Mouse (Mus musculus): ENCODE measurements around the gene Gal3st2b. TPM values are rescaled to one million over a fixed set of nuclear protein-coding genes. Genes with fewer than 3 reads are reported as not detected.
"Not testable (repeated sequence)": the region's sequence is repeated elsewhere in the genome, so short reads cannot be mapped to it uniquely, and the experiment has no call there.

Gene Gal3st2b
- polyA plus RNA-seq (2015; fragmentation: Nextera tagmentation; extraction: Ambion mirVana), result 0.17 and 0.21 TPM in 2 replicates

GRCm38 (mm10) chr1:93918011-93918410, at the start of gene Gal3st2b:
Gene Gal3st2b, plus strand, starts transcription at chr1:93918311.
- not testable (repeated sequence) for H3K27me3 ChIP-seq (replicated peaks; ENCODE audit: control insufficient read depth, insufficient read depth, low read length); H3K9ac ChIP-seq (ENCODE audit: low read depth, low read length); H3K4me3 ChIP-seq (ENCODE audit: low read depth, low read length); H3K4me1 ChIP-seq (replicated peaks; ENCODE audit: control insufficient read depth, insufficient read depth, low read length); H3K4me2 ChIP-seq (replicated peaks; ENCODE audit: low read depth); H3K36me3 ChIP-seq (ENCODE audit: control insufficient read depth, insufficient read depth); H3K27ac ChIP-seq (ENCODE audit: low read depth, low read length); H3K9me3 ChIP-seq (ENCODE audit: control insufficient read depth); ATAC-seq
- 60% methylated on average over 2 of the region's 2 CpGs for WGBS

GRCm38 (mm10) chr1:93871594-93872105, 46.5 kb upstream of the Gal3st2b start:
- H3K27ac ChIP-seq (ENCODE audit: low read depth, low read length), result not testable (repeated sequence)

GRCm38 (mm10) chr1:93874405-93874804, 43.7 kb upstream of the Gal3st2b start:
- not testable (repeated sequence) for H3K9ac ChIP-seq (ENCODE audit: low read depth, low read length); ATAC-seq; H3K9me3 ChIP-seq (ENCODE audit: control insufficient read depth); H3K4me3 ChIP-seq (ENCODE audit: low read depth, low read length); H3K4me2 ChIP-seq (replicated peaks; ENCODE audit: low read depth); H3K36me3 ChIP-seq (ENCODE audit: control insufficient read depth, insufficient read depth); H3K27me3 ChIP-seq (replicated peaks; ENCODE audit: control insufficient read depth, insufficient read depth, low read length); H3K27ac ChIP-seq (ENCODE audit: low read depth, low read length); H3K4me1 ChIP-seq (replicated peaks; ENCODE audit: control insufficient read depth, insufficient read depth, low read length)
- 92% methylated on average over 11 of the region's 22 CpGs for WGBS

More at GRCm38 (mm10) chr1:93871594-93872105, 46.5 kb upstream of the Gal3st2b start:
- 0 out of 2 replicates have a peak, but pooled peaks have one; percentile 19 for ATAC-seq
- not testable (repeated sequence) for H3K4me2 ChIP-seq (replicated peaks; ENCODE audit: low read depth); H3K9me3 ChIP-seq (ENCODE audit: control insufficient read depth); H3K27me3 ChIP-seq (replicated peaks; ENCODE audit: control insufficient read depth, insufficient read depth, low read length); H3K4me3 ChIP-seq (ENCODE audit: low read depth, low read length); H3K9ac ChIP-seq (ENCODE audit: low read depth, low read length); H3K36me3 ChIP-seq (ENCODE audit: control insufficient read depth, insufficient read depth); H3K4me1 ChIP-seq (replicated peaks; ENCODE audit: control insufficient read depth, insufficient read depth, low read length)
- 56% methylated on average over 1 of the region's 1 CpGs for WGBS

- H3K4me1 ChIP-seq (replicated peaks; ENCODE audit: control insufficient read depth, insufficient read depth, low read length); H3K4me3 ChIP-seq (ENCODE audit: low read depth, low read length); H3K27ac ChIP-seq (ENCODE audit: low read depth, low read length); H3K9ac ChIP-seq (ENCODE audit: low read depth, low read length); H3K27me3 ChIP-seq (replicated peaks; ENCODE audit: control insufficient read depth, insufficient read depth, low read length); H3K9me3 ChIP-seq (ENCODE audit: control insufficient read depth); H3K4me2 ChIP-seq (replicated peaks; ENCODE audit: low read depth); H3K36me3 ChIP-seq (ENCODE audit: control insufficient read depth, insufficient read depth): not testable (repeated sequence)
- no CpG with 5 or more reads among the region's 11 CpGs for WGBS
- ATAC-seq, result peak; percentile 38; the same call in 1 of the 2 replicates
These were observed 36.3 kb upstream of the Gal3st2b start for GRCm38 (mm10) chr1:93881778-93882177.

GRCm38 (mm10) chr1:93890936-93891335, 27.2 kb upstream of the Gal3st2b start:
- H3K36me3 ChIP-seq (ENCODE audit: control insufficient read depth, insufficient read depth); H3K4me2 ChIP-seq (replicated peaks; ENCODE audit: low read depth); H3K4me1 ChIP-seq (replicated peaks; ENCODE audit: control insufficient read depth, insufficient read depth, low read length); H3K27ac ChIP-seq (ENCODE audit: low read depth, low read length); H3K27me3 ChIP-seq (replicated peaks; ENCODE audit: control insufficient read depth, insufficient read depth, low read length); H3K9ac ChIP-seq (ENCODE audit: low read depth, low read length); H3K4me3 ChIP-seq (ENCODE audit: low read depth, low read length); ATAC-seq; H3K9me3 ChIP-seq (ENCODE audit: control insufficient read depth): not testable (repeated sequence)
- 83% methylated on average over 1 of the region's 1 CpGs for WGBS
- peak; percentile 48 for TF ChIP-seq CTCF (IDR thresholded peaks at IDR 0.05; ENCODE audit: low read depth)

GRCm38 (mm10) chr1:93897395-93897794, 20.7 kb upstream of the Gal3st2b start:
- ATAC-seq, result peak; percentile 87
- H3K27ac ChIP-seq (ENCODE audit: low read depth, low read length); H3K9ac ChIP-seq (ENCODE audit: low read depth, low read length): not testable (repeated sequence)

GRCm38 (mm10) chr1:93901291-93901690, 16.8 kb upstream of the Gal3st2b start:
- H3K9me3 ChIP-seq (ENCODE audit: control insufficient read depth); ATAC-seq; H3K36me3 ChIP-seq (ENCODE audit: control insufficient read depth, insufficient read depth); H3K9ac ChIP-seq (ENCODE audit: low read depth, low read length); H3K4me3 ChIP-seq (ENCODE audit: low read depth, low read length); H3K4me1 ChIP-seq (replicated peaks; ENCODE audit: control insufficient read depth, insufficient read depth, low read length); H3K27ac ChIP-seq (ENCODE audit: low read depth, low read length); H3K27me3 ChIP-seq (replicated peaks; ENCODE audit: control insufficient read depth, insufficient read depth, low read length); H3K4me2 ChIP-seq (replicated peaks; ENCODE audit: low read depth): not testable (repeated sequence)
- WGBS, result 7% methylated on average over 3 of the region's 5 CpGs

More at GRCm38 (mm10) chr1:93897395-93897794, 20.7 kb upstream of the Gal3st2b start:
- not testable (repeated sequence) for H3K36me3 ChIP-seq (ENCODE audit: control insufficient read depth, insufficient read depth); H3K4me1 ChIP-seq (replicated peaks; ENCODE audit: control insufficient read depth, insufficient read depth, low read length); H3K27me3 ChIP-seq (replicated peaks; ENCODE audit: control insufficient read depth, insufficient read depth, low read length); H3K4me3 ChIP-seq (ENCODE audit: low read depth, low read length); H3K9me3 ChIP-seq (ENCODE audit: control insufficient read depth); H3K4me2 ChIP-seq (replicated peaks; ENCODE audit: low read depth)
- WGBS, result no CpG with 5 or more reads among the region's 1 CpGs

GRCm38 (mm10) chr1:93906690-93907089, 11.4 kb upstream of the Gal3st2b start:
- H3K27me3 ChIP-seq (replicated peaks; ENCODE audit: control insufficient read depth, insufficient read depth, low read length); H3K4me1 ChIP-seq (replicated peaks; ENCODE audit: control insufficient read depth, insufficient read depth, low read length); H3K4me2 ChIP-seq (replicated peaks; ENCODE audit: low read depth); H3K9me3 ChIP-seq (ENCODE audit: control insufficient read depth); ATAC-seq; H3K27ac ChIP-seq (ENCODE audit: low read depth, low read length); H3K36me3 ChIP-seq (ENCODE audit: control insufficient read depth, insufficient read depth); H3K4me3 ChIP-seq (ENCODE audit: low read depth, low read length); H3K9ac ChIP-seq (ENCODE audit: low read depth, low read length): not testable (repeated sequence)
- 65% methylated on average over 2 of the region's 5 CpGs for WGBS

GRCm38 (mm10) chr1:93908977-93909586, 9.0 kb upstream of the Gal3st2b start:
- H3K27ac ChIP-seq (ENCODE audit: low read depth, low read length); H3K4me1 ChIP-seq (replicated peaks; ENCODE audit: control insufficient read depth, insufficient read depth, low read length); H3K9ac ChIP-seq (ENCODE audit: low read depth, low read length); H3K36me3 ChIP-seq (ENCODE audit: control insufficient read depth, insufficient read depth); H3K4me3 ChIP-seq (ENCODE audit: low read depth, low read length); H3K9me3 ChIP-seq (ENCODE audit: control insufficient read depth); H3K4me2 ChIP-seq (replicated peaks; ENCODE audit: low read depth); H3K27me3 ChIP-seq (replicated peaks; ENCODE audit: control insufficient read depth, insufficient read depth, low read length): not testable (repeated sequence)
- WGBS, result no CpG with 5 or more reads among the region's 11 CpGs
- peak; percentile 62 for ATAC-seq

All from intestine, postnatal 0 days (tissue).